Comparison of ENCODE assay signal across 9 mouse cellular contexts in genomic region chr8:85500955-85501685, GRCm38 (mm10). TPM values are rescaled to one million over a fixed set of nuclear protein-coding genes. Genes with fewer than 3 reads are reported as not detected.
A peak's percentile ranks its signal among the peaks of the same experiment; 100 is the strongest.
DNase-seq lines count a peak whose midpoint lies in the region; ATAC-seq and TF ChIP-seq lines count a peak whose summit lies in the region.
"Had no signal": no experiment of that assay in that cellular context is flagged by ENCODE, and none has a peak within 500 bp of the region (broad histone marks: within the 10 kb centered on the region; RNA-seq: fewer than 3 reads in every experiment).

No protein-coding gene starts in this region.

- no peaks in the 10 kb centered on the region for H3K27me3 ChIP-seq in neural tube, embryonic 14.5 days (ENCODE audit: control insufficient read depth, insufficient read depth, low read length)

- peak overlapping the region; percentile 15 for H3K4me3 ChIP-seq in gastrocnemius, adult 2 months
- no peak overlapping the region for H3K4me3 ChIP-seq in neural tube, embryonic 14.5 days (ENCODE audit: low read depth, low read length)
- H3K4me3 ChIP-seq: left cerebral cortex, adult 2 months had no signal

- H3K4me1 ChIP-seq in neural tube, embryonic 14.5 days (ENCODE audit: control insufficient read depth, insufficient read depth, low read length): peaks cover 6% of the 10 kb centered on the region; the same call in 1 of the 2 replicates

- H3K36me3 ChIP-seq in neural tube, embryonic 14.5 days (ENCODE audit: control insufficient read depth, insufficient read depth, low read length): peaks cover 13% of the 10 kb centered on the region

- H3K9me3 ChIP-seq in neural tube, embryonic 14.5 days (ENCODE audit: control insufficient read depth, low read length): no peaks in the 10 kb centered on the region

- peak; percentile 93 for ATAC-seq in neural tube, embryonic 14.5 days (ENCODE audit: low read depth)
- no peak; the same call in 1 of the 2 replicates for ATAC-seq in monocyte, adult 5-6 weeks (replicated peaks; ENCODE audit: insufficient number of reproducible peaks, low FRiP score, low TSS enrichment, poor library complexity, severe bottlenecking)
- no peak for ATAC-seq in megakaryocyte progenitor cell, adult 5-6 weeks (replicated peaks; ENCODE audit: poor library complexity)

- 41% methylated on average over 11 of the region's 11 CpGs for WGBS in neural tube, embryonic 14.5 days

- H3K9ac ChIP-seq in neural tube, embryonic 14.5 days (replicated peaks; ENCODE audit: low read depth, low read length): no peak overlapping the region

- H3K27ac ChIP-seq in gastrocnemius, adult 2 months: peak overlapping the region; percentile 96
- H3K27ac ChIP-seq in neural tube, embryonic 14.5 days (ENCODE audit: low read depth, low read length): peak overlapping the region; percentile 75
- H3K27ac ChIP-seq: left cerebral cortex, adult 2 months had no signal

- H3K4me2 ChIP-seq in neural tube, embryonic 14.5 days (ENCODE audit: low read depth, low read length): no peak overlapping the region

- peak; percentile 42 for DNase-seq in gastrocnemius, adult 2 months
- no peak for DNase-seq in gastrocnemius, adult 18-20 months (ENCODE audit: low spot score)
- DNase-seq in ovary, adult 18-20 months (ENCODE audit: low spot score): peak; percentile 39
- DNase-seq in ovary, postnatal 10 days (ENCODE audit: low spot score): no peak
- peak; percentile 80 to 81 for DNase-seq in heart, postnatal 10 days

- TF ChIP-seq CTCF in gastrocnemius, adult 2 months (IDR thresholded peaks at IDR 0.05): no peak

- intact Hi-C loops in gastrocnemius, adult 2 months (cut with DNase I): no loop called here
- intact Hi-C loops in heart, postnatal 10 days (cut with DNase I): loop anchor here (2.0 kb wide), 1 partner anchor 20 kb away; no protein-coding TSS in a partner anchor

RNA-seq across cellular contexts. Expression of gene Gpt2, which starts 8.7 kb away (rescaled TPM):
- 100 to 1,000 TPM; 203 to 433 TPM for total RNA-seq in gastrocnemius, adult 2 months (2021)
- total RNA-seq in gastrocnemius, adult 18-20 months (2021): 100 to 1,000 TPM; 180 to 289 TPM
- 10 to 100 TPM; 18.8 to 20.3 TPM for total RNA-seq in heart, postnatal 10 days (2021)
- polyA plus RNA-seq in neural tube, embryonic 14.5 days (2014; fragmentation: Nextera tagmentation; extraction: Ambion mirVana): 65.2 and 67.7 TPM in 2 replicates
- 0.29 to 1.3 TPM in 2 of 3 replicates, not detected in the other for total RNA-seq in monocyte, adult 5-6 weeks (2017)
- 2.5 and 3.5 TPM in 2 replicates for total RNA-seq in megakaryocyte progenitor cell, adult 5-6 weeks (2015)
- 4.6 and 5.3 TPM in 2 replicates for total RNA-seq in megakaryocyte progenitor cell, adult 5-6 weeks (2017)

RNA-seq across cellular contexts. Expression of gene Dnaja2, which starts 54.0 kb away (rescaled TPM):
- total RNA-seq in gastrocnemius, adult 2 months (2021): 100 to 1,000 TPM; 204 to 232 TPM
- total RNA-seq in gastrocnemius, adult 18-20 months (2021): 100 to 1,000 TPM; 217 to 233 TPM
- 100 to 1,000 TPM; 202 to 232 TPM for total RNA-seq in heart, postnatal 10 days (2021)
- polyA plus RNA-seq in neural tube, embryonic 14.5 days (2014; fragmentation: Nextera tagmentation; extraction: Ambion mirVana): 167 and 200 TPM in 2 replicates
- total RNA-seq in monocyte, adult 5-6 weeks (2017): 156 to 218 TPM (median 185 TPM) in 3 replicates
- total RNA-seq in megakaryocyte progenitor cell, adult 5-6 weeks (2015): 127 and 139 TPM in 2 replicates
- 121 and 143 TPM in 2 replicates for total RNA-seq in megakaryocyte progenitor cell, adult 5-6 weeks (2017)

Comparison
In these comparisons a context has a peak if more than half of its experiments do, and no peak if none do; other contexts are left out.
1. DNase-seq: peak in gastrocnemius, adult 2 months (single experiment), ovary, adult 18-20 months (single experiment) and heart, postnatal 10 days (2 of 2); none in gastrocnemius, adult 18-20 months (single experiment) and ovary, postnatal 10 days (single experiment).
2. RNA of gene Gpt2, which starts 8.7 kb away (total RNA-seq): 203 to 433 TPM in gastrocnemius, adult 2 months and 180 to 289 TPM in gastrocnemius, adult 18-20 months; 18.8 to 20.3 TPM in heart, postnatal 10 days, 2.5 to 5.3 TPM in megakaryocyte progenitor cell, adult 5-6 weeks and 0.29 to 1.3 TPM in monocyte, adult 5-6 weeks; every median in the first group is over 4 times any median in the second.